Mouse (Mus musculus): ENCODE measurements around the gene Ccdc148.

The Ccdc148 gene

GRCm38 (mm10) chr2:58787360-58787759 lies 373.1 kb downstream of the Ccdc148 start:
- no peak for DNase-seq (ENCODE audit: low read depth in 1 of 2, low spot score in 2 of 2)

GRCm38 (mm10) chr2:58786681-58787080 lies 373.8 kb downstream of the Ccdc148 start:
- DNase-seq (ENCODE audit: low read depth in 1 of 2, low spot score in 2 of 2) = no peak

- no peak for DNase-seq (ENCODE audit: low read depth in 1 of 2, low spot score in 2 of 2)
Measured at GRCm38 (mm10) chr2:58786177-58786576, 374.3 kb downstream of the Ccdc148 start.

GRCm38 (mm10) chr2:58783526-58783925 lies 377.0 kb downstream of the Ccdc148 start:
- no peak for DNase-seq (ENCODE audit: low read depth in 1 of 2, low spot score in 2 of 2)

GRCm38 (mm10) chr2:58778986-58779495 lies 381.4 kb downstream of the Ccdc148 start:
- no peak for DNase-seq (ENCODE audit: low read depth in 1 of 2, low spot score in 2 of 2)

GRCm38 (mm10) chr2:58773833-58774232 lies 386.6 kb downstream of the Ccdc148 start:
- DNase-seq (ENCODE audit: low read depth in 1 of 2, low spot score in 2 of 2) = no peak

All from monocyte, adult 2 months (primary cell).